Mouse (Mus musculus) gastrocnemius, postnatal 14 days (tissue): ENCODE results near the gene Rpl10a. TPM values are rescaled to one million over a fixed set of nuclear protein-coding genes. Genes with fewer than 3 reads are reported as not detected.
"Not testable (repeated sequence)": the region's sequence is repeated elsewhere in the genome, so short reads cannot be mapped to it uniquely, and the experiment has no call there.

Experiments used
- DNase-seq: peaks from one replicate; pipeline ENCODE4 v3.0.0; 2021; ENCODE audit warnings: mixed read lengths
- intact Hi-C: fragments of 180-260 bp; cut with DNase I; formaldehyde crosslinking; loops from one replicate; pipeline ENCODE4 v1.15.1; 2025; ENCODE audit warnings: low total_unique reads
- total RNA-seq, 2 experiments: library from RNA; stranded (reverse); gene quantifications; 2 replicates each; pipeline ENCODE4 v1.2.3; 2021

Gene Rpl10a
- total RNA-seq, 2 experiments from 2014 or later = 541 to 620 TPM

DNA sequence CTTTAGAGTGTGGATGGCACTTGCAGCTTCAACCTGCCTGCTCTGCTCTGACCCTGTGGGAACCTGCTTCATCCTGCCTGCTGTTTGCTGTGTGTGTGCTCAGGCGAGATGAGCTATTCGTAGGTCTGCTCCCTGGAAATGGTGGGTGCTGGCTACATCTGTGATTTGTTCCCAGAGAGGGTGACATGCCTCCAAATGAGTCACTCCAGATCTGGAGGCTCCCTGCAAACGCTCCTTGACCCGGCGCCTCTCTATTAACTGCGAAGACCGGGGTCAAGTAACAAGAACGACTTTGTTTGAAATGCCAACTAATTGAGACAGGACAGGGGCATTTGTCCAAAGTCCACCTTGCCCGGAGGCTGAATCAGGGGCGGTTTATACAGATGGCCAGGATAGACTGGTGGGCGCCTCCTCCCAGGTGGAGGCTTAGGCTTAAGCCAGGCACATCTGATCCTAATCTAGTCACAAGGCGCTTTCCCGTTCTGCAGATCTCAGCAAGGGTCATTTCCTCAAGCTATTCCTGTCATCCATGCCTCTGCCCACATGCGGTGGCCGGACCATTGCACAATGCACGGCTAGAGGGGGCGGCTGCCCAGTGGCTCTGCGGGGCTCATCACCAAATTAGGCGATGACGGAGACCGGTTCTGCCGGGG, 472 bp upstream of the Rpl10a start:
- no peak for DNase-seq
- intact Hi-C loops = no loop called here

DNA sequence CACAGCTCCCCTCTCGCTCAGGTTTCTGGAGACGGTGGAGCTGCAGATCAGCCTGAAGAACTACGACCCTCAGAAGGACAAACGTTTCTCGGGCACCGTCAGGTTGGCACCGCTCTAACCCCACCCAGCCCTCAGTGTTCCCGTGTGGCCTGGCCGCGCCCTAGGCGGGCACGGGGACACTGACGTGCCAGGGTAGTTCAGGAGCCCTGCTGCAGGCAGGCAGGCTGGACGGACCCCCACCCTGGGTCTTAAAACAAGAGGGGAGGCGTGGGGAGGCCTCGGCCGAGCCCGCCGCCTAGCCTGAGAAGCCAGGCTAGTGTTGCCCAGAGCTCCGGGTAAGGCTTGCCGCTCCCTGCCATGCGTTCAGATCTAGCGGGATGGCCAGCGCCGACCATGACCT, 675 bp downstream of the Rpl10a start:
- intact Hi-C loops = no loop called here

DNA sequence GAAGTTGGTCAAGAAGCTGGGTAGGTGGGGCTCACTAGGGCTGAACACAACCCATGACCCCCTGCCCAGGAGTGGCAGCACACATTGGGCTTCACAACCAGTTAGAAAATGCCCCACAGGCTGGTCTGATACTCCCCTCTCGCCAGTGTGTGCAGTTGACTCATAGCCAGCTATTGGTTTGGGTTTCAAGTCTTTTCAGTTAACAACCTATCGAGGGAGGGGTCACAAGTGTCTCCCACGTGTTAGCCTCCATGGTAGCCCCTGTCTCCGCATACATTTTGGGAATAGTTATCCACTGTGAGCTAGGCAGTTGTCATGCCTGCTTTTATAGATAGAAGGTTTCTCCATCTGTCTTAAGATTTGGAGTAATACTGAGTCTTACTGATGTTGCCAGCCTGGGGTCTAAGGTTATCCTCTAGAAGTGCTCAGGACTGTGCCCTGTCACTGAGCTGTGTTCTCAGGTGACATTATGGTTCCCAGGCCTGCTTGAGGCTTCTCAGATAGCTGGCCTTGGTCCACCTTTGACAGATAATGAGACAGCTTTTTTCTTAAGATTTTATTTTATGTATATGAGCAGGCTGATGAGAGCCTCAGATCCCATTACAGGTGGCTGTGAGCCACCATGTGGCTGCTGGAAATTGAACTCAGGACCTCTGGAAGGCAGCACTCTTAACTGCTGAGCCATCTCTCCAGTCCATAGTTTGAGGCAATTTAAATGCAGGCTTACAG, 1.4 kb downstream of the Rpl10a start:
- intact Hi-C loops = no loop called here

More for the DNA sequence above, 675 bp downstream of the Rpl10a start:
- peak; percentile 32 for DNase-seq

DNA sequence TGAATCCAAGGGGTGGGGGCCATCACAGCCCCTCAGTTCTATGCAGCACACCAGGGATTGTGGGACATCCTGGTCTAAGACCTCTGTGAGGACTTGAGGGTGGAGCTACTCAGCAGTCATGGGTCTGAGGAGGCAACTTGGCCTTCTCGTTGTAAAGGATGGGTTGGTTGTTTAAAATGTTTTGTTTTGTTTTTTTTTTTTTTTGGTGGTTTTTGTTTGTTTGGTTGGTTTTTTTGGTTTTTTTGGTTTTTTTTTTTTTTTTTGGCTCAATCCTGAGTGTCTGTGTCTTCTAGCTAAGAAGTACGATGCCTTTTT, 1.9 kb downstream of the Rpl10a start:
- no peak for DNase-seq
- intact Hi-C loops = no loop called here

More for the DNA sequence above, 1.4 kb downstream of the Rpl10a start:
- no peak for DNase-seq

DNA sequence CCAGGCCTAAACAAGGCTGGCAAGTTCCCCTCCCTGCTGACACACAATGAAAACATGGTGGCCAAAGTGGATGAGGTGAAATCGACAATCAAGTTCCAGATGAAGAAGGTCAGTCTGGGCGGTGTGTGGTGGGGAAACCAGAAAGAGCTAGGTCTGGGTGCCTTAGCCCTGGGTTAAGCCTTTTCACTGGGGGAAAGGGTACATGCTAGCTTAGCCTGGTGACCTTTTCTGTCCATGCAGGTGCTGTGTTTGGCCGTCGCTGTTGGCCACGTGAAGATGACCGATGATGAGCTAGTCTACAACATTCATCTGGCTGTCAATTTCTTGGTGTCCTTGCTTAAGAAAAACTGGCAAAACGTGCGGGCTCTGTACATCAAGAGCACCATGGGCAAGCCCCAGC, 2.3 kb downstream of the Rpl10a start:
- intact Hi-C loops, DNase-seq: not testable (repeated sequence)

DNA sequence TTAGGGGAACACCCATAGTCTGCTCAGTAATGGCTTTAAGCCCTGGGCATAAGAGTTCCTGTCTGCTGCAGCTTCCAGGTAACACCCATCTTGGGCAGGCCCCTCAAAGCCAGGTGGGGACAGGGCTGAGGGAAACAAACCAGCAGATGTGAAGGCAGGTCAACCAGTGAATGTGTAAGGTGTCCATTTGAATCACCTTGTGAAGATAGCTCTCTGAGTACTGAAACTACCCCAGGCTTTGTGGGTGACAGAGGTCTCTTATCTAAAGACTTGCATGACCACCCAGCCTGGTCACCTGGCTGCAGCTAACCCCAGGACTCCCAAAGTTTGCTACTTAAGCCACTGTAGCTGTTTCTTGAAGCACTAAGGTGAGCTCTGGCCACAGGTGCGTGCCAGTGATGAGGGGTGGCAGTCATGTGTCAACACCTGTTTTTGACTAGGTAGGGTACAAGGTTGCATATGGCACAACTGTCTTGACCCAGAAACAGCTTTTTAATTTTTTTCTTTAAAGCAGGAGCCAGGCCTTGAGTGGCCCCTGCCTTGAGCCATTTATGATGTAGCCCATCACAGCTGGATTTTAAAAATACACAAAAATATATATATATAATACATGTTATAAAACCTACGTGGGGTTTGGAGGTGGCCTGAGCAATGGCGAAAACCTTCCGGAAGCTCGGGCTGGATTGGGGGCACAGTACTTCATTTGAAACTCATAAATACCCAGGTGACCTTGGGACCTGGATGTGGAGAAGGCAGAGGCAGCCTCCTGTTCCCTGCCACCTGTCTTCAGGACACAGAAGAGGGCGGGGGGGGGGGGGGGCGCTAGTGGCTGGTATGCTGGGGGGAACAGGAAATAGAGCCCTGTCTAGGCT, 3.2 kb downstream of the Rpl10a start:
- intact Hi-C loops = no loop called here
- no peak for DNase-seq

DNA sequence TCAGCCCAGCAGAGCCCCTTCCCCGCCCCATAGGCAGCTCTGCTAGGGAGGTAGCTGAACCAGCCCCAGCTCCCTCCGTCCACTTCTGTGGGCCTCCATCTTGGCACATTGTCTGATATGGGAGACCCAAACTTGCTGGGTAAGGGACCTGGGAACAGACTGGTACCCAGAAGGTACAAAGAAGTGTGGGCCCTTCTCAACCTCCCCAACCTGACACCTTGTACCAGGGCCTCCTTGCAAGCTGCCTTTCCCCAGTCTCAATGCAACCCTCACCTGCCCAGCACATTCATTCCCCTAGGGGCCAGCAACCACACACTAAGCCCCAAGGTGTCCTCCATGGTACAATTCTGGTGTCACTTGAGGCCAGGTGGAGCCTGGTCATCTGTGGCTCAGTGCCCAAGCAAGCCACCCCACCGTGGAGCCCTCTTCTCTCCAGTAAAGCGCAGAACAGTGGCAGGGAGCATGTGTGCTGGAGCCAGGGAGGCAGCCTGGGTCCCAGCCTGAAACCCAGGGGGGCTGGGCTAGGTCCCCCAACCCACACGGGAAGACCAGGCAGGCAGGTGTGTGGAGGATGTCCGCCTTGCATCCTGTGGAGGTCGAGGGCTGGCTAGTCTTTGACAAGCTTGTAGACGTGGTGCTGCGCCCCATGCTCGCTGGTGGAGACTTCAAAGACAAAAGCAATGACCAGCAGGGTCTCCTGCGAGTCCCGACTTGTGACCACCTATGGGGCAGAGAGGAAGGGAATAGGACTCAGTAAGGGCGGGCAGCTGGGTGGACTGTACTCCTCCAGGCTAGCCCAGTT, 4.0 kb downstream of the Rpl10a start:
- no peak for DNase-seq
- intact Hi-C loops = no loop called here

DNA sequence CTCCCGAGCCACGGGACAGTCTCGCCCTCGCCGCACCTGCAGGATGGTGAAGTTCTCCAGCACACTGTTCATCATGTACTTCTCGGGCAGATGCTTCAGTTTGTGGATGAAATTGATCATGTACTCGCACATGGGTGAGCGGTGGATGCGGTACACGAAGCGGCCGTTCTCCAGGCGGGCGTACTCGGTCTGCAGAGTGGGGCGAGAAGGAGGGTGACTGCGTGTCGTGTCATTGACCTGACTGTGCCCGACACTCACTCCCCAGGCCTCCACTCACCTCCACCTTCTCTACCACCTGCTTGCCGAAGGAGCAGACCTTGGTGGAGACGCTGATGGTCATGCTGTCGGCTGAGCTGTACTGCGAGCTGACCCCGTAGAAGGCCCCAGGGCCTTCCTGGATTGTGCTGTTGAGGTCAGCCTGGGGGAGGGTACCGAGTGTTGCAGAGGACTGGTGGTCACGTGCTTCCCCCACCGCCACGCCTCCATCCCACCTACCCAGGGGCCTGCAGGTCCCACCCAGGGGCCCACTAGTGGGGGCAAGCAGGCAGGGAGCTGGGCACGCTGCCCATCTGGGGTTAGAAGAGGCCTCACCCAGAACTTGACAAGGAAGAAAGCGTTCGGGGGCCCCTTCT, 4.8 kb downstream of the Rpl10a start:
- intact Hi-C loops = no loop called here
- peak; percentile 30 for DNase-seq

DNA sequence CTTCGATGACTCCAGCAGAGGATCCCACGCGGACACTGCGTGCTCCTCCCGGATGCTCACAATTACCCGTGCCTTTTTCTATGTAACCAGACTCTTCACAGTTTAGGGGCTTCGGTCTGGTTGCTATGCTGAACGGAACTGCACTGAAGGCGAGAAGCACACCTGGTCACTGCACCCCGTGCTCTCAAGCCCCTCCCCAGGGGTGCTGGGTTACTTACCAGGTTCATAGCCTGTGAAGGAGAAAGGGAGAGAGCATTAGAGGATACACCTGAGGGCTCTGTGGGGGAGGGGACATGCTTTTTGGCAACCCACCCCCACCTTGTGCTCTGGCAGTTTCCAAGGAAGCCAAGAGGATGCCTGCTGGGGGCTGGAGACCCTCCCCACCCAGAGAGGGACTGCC, 7.0 kb downstream of the Rpl10a start:
- DNase-seq = no peak
- intact Hi-C loops = no loop called here

DNA sequence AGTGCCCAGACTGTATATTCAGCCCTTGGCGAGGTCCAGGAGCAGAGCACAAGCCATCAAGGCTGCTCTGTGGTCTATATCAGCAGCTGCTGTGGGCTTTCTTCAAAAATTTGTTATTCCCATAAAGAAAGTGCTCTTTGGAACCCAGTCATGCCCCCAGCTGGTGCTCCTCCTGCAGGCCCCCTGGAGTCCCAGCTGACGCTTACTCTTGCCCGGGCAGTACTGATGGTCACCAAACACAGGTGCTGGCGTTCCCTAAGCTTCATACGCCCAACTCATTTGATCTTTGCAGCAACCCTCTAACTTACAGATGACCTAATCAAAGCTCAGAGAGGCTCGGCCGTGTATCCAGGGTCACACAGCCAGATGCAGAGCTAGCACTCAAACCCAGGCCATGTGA, 9.3 kb downstream of the Rpl10a start:
- intact Hi-C loops = no loop called here
- DNase-seq = no peak

DNA sequence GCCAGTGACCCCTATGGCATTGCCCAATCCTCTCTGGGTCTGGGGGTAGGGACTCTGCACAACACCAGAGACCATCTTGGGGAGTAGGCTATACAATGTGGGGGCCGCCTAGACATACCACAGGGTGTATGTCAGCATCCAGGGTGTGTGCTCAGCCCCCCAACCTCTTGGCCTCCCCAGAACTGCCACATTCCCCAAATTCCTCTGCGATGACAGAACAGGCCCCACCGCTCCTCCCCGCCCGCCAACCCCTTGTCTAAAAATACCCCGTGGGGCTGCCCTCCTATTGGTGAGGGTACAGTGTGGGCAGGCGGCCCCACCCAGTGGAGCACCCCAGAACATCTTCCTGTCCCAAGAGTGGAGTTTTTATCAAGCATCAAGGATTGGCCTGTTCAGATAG, 12.3 kb downstream of the Rpl10a start:
- intact Hi-C loops = no loop called here
- DNase-seq = no peak

DNA sequence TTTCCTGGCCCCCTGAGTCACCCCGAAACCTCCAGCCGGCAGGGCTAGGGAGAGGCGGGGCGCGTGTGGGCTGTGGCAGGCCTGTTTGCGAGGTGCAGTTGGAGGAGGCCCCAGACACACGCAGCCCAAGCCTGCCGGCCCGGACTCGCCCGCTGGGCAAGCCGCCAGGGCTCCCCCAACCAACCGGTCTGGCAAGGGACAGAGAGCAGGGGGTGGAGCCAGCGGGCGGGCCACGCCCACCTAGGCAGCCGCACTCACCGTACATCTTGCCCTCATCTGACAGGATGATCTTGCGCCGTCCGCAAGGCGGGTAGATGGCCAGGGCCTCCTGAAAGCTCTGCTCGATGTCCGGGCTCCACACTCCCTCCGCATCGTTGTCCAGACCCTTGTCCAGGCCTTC, 12.8 kb downstream of the Rpl10a start:
- intact Hi-C loops = no loop called here
- DNase-seq = peak; percentile 85

DNA sequence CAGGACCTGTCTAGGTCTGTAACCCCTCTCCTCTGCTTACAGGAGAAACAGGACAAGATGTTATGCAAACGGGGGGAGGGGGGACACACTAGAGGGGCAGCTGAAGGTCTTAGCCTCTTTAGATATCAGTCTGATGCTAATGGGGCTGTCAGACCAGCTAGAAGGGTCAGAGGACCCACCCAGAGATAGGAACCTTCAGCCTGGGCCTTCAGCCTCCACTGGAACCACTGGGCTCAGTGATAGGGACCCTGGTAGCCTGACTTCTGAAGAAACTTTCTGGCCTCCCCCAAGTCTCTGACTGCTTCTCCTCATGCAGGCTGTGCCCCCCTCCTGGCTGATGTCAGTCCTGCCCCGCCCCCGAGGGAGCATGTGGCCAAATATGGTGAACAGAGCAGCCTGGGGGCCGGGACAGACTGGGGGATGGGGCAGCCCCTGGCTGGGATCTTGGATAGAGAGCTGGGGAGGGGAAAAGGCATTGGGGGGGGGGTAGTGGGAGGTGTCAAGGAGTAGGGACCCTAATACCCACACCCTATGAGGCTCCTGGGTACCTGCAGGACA, 15.9 kb downstream of the Rpl10a start:
- no peak for DNase-seq
- intact Hi-C loops = no loop called here

DNA sequence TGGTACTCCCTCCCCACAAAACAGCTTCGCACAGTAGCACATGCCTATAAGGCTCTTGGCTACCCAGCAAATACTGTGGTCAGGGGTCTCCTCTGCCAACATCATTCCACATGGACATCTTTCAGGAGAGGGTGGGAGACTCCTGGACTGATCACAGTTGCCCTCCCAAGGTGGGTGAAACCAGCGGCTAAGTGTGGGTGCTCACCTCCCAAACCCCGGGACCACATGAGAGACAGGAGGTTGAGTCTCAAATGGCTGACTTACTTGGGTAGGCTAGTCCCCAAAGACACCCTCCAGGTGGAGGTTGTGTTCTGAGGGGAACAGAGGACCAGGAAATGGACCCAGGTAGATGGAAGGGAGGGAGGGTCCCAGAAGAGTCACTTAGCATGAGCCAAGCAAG, 16.4 kb downstream of the Rpl10a start:
- intact Hi-C loops = no loop called here
- DNase-seq = no peak

DNA sequence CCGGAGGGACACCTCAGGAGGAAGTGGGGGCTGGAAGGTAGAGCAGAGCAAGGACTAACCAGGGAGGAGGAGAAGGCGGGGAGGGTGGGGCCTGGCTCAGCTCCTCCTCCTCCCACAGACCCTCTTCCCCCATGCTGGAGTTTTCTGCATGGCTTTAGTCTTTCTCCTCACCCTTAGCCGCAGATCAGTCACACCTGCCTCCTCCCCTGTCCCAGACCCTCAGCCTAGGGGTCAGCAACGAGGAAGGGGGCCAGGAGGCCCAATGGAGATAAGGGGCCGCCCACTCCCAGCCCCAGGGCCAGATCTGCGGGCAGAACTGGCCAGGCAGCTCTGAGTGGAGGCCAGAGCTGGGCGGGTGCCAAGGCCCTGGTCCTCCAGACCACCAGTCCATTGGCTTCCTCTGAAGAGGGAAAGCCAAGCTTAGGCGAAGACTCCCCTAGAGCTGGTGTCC, 17.0 kb downstream of the Rpl10a start:
- no peak for DNase-seq
- intact Hi-C loops = no loop called here

DNA sequence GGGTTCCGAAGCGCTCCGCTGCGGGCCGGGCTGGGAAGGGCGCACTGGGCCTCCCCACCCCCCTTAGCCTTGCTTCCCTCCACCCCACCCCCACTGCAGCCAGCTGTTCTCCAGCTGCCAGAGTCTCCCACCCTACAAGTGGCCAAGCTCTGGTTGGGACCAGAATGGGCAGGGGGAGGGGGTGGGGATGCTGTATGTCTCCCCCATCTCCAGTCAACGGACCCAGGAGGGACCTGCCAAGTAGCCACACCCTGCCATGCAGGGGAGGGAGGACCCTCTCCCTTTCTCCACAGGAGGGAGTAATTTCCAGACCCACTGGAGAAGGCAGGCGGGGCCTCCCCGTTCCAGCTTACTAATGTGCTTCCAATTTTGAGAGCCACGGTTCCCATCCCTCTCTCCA, 17.6 kb downstream of the Rpl10a start:
- intact Hi-C loops = no loop called here
- DNase-seq = no peak

DNA sequence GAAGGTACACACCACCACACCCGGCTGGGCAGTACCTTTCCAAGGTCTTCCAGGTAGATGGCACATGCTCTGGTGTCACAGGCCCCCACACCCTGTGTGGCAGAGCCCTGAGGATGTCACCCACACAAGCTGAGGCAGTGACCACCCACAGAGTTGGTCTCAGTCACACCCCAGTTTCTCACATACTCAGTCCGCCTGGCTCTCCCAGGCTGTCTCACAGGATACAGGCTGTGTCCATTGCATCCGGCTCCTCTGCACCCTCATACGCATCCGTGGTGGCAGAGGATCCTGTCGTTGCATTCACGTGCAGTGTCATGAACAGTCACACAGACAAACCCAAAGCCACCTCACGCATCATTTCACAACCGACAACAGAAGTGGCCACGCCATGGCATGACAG, 19.1 kb downstream of the Rpl10a start:
- DNase-seq = no peak
- intact Hi-C loops = no loop called here

DNA sequence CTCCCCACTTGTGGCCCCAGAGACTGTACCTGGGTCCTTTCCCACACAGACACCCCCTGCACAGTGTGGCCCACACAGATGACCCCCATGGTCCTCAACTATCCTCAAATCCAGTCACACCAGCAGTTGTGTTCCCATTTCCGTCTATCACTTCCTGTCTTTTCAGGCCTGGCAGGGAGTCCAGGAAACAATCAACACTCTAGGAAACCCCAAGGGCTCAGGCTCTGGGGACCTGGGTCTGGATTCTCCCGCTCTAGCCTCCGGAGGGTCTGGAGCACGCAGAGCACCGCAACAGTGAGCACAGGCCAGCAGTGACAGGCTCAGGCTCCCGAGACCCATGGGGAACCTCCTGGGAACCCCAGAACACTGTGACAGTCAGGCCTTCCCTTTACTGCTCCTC, 19.9 kb downstream of the Rpl10a start:
- intact Hi-C loops = no loop called here

DNA sequence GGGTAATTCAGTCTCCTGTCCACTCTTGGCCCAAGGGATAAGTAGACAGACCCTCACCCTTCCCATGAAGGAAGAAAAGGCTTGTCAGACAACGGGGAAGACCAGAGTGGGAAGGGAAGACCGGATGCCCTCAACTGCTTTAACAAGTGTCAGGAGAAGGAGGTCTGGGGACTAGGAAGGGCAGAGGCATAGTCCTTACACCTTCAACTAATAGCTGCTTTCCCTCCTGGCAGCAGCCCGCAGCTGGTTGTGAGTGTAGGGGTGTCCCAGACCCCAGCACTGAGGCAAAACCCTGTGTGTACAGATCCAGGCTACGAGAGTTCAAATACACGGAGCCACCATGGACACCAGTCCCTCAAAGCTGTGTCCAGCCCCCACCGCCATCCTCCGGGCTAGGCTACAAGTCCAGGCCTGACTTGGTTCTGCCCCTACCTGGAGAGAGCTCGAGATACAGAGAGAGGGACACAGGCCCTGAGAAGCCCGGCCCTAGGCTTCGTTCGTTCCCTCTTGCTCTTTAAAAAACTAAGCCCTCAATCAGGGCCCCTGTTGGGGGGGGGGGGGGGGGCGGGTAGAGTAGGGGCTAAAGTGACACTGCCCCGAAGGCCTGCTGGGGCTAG, 21.1 kb downstream of the Rpl10a start:
- intact Hi-C loops = no loop called here

More for the DNA sequence above, 19.9 kb downstream of the Rpl10a start:
- no peak for DNase-seq

More for the DNA sequence above, 21.1 kb downstream of the Rpl10a start:
- no peak for DNase-seq
